Mouse (Mus musculus): ENCODE data around the gene Lrrc17.
A peak's percentile ranks its signal among the peaks of the same experiment; 100 is the strongest.

Gene Lrrc17

GRCm38 (mm10) chr5:21543409-21544201 is at the start of gene Lrrc17:
TSS of gene Lrrc17 (plus strand) at chr5:21543559.
- no peak for DNase-seq (ENCODE audit: low spot score in 2 of 2)

DNA sequence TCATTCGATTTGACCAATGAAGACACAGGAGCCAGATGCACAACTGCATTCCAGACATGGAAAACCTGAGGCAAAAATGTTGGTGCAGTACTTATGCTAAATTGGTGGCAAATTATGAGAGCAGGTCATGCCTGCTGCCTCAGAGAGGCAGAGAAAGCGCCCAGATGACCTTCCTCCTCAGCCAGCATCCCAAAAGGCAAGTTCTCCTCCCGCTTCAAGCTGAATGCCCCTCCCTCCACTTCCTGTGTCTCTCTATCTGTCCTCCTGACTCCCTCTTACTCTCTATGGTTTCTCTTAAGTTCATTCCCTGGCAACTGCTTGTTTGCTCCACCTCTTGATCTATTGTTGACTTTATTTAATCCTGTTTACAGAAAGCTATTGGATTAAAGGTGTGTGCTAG is 48.6 kb upstream of the Lrrc17 start:
- no peak for DNase-seq (ENCODE audit: low spot score in 2 of 2)

GRCm38 (mm10) chr5:21496321-21496720 is 47.0 kb upstream of the Lrrc17 start:
- DNase-seq (ENCODE audit: low spot score in 2 of 2): no peak

DNA sequence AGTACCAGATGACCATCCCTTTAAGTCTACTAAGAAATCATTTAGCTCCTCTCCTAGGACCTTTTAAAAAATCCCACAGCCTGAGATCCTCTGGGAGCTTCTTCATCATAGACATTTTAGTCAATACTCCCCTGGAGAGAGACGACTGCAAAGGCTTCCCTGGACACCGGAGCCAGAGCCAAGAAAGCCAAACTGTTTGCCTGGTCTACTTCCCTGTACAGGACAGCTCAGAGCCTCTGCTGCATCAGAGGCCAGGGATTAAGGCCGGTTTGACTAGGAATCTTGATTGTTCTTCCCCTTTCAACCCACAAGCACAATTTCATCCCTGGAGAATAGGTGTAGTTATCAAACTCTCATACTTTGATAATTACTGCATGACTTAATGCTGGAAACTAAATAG is 46.5 kb upstream of the Lrrc17 start:
- peak in 1 of 2 experiments; percentile 11 for DNase-seq (ENCODE audit: low spot score in 2 of 2)

DNA sequence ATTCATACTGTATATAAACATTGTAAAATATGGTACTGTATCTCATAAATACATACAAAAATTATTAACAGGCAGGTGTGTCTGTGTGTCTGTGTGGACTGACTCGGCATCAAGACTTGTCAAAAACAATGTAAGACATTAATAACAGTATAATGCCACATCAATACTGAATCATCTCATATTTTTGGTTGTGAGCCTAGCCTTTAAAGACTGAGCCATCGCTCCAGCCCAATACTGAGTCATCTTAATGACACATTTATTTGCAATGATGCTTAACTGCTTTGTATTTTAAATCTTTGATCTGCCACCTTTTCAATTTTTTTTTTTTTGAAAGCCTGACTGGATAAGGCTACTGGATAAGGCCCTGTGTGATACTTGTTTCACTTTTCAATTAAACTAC is 44.9 kb upstream of the Lrrc17 start:
- no peak for DNase-seq (ENCODE audit: low spot score in 2 of 2)

DNA sequence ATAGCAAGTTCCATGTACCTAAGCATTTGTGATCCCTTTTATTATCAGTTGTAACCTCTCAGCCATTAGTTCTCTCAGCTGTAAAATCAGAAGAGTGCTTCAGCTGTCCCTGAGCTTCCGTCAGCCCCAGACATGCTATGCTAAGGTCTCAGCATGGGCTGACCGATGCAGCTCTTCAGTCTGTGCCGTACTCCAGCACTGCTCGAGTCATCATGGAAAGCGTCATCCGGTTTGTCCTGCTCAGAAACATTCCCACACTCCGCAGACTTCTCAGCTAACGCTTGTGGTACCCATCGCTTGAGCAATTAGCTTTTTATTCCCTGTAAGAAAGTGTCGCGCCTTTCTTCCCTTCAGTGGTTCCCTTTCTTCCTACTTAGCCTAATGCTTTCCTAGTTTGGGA is 44.4 kb upstream of the Lrrc17 start:
- no peak for DNase-seq (ENCODE audit: low spot score in 2 of 2)

GRCm38 (mm10) chr5:21500133-21500532 is 43.2 kb upstream of the Lrrc17 start:
- no peak for DNase-seq (ENCODE audit: low spot score in 2 of 2)

- no peak for DNase-seq (ENCODE audit: low spot score in 2 of 2)
Measured at GRCm38 (mm10) chr5:21500941-21501340, 42.4 kb upstream of the Lrrc17 start.

GRCm38 (mm10) chr5:21502936-21503610 is 40.3 kb upstream of the Lrrc17 start:
- DNase-seq (ENCODE audit: low spot score in 2 of 2): no peak

GRCm38 (mm10) chr5:21505159-21505558 is 38.2 kb upstream of the Lrrc17 start:
- DNase-seq (ENCODE audit: low spot score in 2 of 2): no peak

DNA sequence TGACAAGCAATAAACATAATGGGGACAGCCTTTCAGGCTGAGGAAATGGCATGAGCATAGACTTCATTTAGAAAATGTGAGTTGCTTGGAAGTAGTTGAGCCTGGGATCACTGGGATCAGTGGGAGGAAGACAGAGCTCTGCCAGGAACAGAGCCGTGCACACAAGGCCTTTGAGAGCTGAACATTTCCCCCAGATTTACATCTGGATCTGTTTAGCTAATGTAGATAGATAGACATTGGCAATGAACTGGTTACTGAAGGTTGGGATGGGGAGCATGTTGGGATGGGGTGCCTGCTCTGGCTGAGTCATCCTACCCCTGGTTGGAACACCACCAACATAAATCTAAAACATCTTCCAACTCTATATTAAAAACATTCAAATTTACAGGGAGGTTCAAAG is 36.5 kb upstream of the Lrrc17 start:
- no peak for DNase-seq (ENCODE audit: low spot score in 2 of 2)

DNA sequence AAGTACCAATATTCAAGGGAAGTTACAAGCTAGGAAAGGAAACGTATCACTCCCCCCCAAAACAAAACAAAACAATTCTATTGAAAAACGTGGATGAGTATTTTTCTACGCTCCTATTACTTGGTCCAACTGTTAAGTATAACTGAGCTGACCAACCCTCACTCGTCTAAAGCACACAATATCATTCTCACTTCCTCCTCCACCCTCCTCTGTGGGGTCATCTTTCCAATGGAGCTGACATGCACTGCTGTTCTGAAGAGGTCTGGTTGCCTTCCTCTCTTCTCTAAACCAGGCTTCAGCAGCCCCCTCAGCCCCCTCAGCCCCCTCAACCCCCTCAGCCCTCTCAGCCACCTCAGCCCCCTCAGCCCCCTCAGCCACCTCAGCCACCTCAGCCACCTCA is 33.6 kb upstream of the Lrrc17 start:
- DNase-seq (ENCODE audit: low spot score in 2 of 2): no peak

DNA sequence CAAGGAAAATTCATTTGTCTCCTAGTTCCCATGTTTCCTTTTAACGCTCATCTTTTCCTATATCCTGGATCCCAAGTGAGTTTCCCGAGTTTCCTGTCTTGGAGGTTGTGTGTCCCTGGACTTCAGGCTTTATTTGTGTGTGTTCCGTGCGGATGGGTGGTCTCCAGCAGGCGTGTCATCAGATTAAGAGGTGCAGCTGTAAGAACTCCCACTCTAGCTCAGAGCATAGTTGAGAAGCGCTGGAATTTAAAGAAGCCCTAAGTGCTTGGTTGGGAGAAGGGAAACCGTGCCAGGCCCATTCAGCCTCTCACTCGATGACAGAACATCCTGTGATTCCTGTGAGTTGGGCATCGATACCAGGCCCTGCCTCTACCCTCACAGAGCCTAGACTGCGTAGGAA is 30.0 kb upstream of the Lrrc17 start:
- DNase-seq (ENCODE audit: low spot score in 2 of 2): no peak

DNA sequence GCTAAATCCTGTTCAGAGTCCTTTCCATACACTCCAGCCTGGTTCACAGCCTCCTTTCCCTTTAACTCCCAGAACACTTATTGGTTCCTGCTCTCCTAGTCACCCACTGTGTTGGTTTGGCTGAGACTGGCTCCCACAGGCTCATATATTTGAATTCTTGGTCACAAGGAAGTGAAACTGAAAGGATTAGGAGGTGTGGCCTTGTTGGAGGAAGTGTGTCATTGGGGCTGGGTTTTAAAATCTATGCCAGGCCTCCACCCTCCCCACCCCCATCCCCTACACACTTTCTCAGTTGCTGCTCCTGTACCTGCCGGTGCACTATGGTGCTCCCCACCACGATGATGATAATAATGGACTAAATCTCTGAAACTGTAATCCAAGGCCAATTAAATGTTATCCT is 25.8 kb upstream of the Lrrc17 start:
- DNase-seq (ENCODE audit: low spot score in 2 of 2): no peak

DNA sequence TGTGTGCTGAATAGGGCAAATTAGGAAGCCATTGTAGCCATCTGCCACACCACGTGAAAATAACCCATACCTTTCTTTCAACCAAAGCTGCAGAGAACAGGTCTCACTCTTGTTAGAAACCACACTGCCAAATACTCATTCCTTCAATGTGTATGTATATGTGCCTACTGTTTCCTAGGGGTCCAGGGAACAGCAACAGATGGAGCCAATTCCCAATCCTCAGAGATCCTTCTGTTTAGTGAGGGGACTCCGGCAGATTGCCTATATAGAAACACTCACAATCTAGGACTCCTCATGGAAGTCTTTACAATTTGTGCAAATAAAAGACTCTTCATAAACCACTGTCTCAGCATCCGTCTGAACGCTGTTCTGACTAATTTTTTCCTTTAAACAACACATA is 25.2 kb upstream of the Lrrc17 start:
- no peak for DNase-seq (ENCODE audit: low spot score in 2 of 2)

- no peak for DNase-seq (ENCODE audit: low spot score in 2 of 2)
Measured at GRCm38 (mm10) chr5:21519166-21519565, 24.2 kb upstream of the Lrrc17 start.

DNA sequence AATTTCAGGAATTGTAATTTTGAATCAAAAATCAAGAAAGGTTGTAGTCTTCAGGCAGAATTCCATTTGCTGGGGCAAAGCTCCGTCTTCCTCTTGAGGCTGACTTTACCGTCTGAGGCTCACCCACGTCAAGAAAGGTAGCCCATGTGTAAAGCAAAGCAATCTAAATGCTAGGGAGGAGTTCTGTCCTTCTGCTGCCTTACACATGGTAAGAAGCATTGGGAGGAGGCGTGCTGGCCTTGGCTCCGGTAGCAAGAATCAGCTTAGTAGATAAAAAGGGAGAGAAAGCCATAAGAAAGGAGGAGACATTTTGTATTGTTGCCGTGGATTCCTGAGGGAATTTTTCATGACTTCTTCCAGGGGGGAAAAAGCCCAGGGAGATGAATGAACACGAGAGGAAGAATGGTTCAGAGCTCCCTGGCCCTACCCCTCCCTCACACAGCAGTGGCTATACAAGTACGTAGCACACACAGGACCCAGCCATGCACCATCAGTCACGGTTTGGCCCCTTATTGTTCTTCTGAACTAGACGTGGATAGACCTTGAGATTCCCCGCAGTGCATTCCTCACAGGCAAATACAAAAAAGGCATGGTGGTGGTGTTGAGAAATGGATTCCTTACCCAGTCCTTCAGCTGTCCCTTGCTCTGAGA is 16.4 kb upstream of the Lrrc17 start:
- DNase-seq (ENCODE audit: low spot score in 2 of 2): no peak

GRCm38 (mm10) chr5:21527488-21527911 is 15.9 kb upstream of the Lrrc17 start:
- DNase-seq (ENCODE audit: low spot score in 2 of 2): peak in 1 of 2 experiments; percentile 48

DNA sequence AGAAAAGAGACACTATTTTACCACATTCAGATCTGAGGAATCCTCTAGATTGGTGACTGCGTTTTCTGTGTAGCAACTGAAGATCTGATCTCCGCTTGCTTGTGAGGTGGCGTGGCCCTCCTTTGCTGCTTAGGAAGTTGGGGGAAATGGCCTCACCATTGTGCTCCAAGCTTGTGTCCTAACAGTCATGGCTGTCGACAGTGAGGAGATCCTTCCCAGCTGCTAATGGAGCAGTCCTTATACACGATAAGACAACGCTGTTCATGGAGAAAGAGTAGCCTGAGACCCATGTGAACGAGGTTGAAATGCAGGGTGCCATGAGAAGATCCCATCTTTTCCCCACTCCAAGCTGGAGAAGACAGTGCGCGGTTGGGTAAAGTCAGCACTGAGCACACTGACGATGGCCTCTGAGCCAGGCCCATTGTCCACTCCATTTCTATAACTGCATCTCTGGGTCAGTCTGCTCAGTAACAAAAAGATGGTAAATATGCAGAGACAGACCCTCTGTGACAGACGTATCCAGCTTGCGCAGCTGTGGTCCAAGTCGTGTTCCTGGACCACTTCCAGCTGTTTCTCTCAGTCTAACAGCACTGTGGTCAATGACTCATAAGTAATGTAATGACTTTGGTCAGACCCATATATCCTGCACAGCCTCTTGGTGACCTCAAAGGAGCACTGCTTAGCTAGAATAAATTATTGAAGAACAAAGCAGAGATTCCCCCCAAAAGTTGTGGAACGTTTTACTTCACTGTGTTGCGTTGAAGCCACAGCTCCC is 15.1 kb upstream of the Lrrc17 start:
- DNase-seq (ENCODE audit: low spot score in 2 of 2): no peak

DNA sequence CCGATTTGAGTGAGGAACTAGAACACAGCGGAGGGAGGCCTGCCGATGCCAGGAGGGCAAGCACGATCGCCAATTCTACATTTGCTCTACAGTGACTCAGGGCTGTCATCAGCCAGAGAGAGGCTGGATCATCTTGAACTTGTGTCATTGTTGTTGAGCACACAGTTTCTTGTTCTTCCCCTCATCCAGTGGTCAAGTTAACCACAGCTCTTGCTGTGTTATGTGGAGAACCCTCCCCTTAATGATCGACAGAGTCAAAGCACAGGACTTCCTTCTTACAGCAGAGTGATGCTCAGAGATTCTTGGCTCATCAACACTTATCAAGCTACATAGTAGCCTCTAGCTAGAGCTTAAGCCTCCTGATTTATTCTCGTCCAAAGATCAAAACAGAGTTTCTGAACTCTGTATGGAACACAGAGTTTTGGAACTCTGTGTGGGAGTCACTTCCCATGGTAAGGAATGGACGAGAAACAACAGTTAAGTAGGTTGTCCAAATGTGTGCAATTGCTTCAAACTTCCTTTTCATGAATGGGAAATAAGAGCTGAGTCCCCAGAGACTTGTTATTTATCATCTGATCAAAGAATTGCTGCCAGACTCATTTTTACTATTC is 14.1 kb upstream of the Lrrc17 start:
- DNase-seq (ENCODE audit: low spot score in 2 of 2): no peak

DNA sequence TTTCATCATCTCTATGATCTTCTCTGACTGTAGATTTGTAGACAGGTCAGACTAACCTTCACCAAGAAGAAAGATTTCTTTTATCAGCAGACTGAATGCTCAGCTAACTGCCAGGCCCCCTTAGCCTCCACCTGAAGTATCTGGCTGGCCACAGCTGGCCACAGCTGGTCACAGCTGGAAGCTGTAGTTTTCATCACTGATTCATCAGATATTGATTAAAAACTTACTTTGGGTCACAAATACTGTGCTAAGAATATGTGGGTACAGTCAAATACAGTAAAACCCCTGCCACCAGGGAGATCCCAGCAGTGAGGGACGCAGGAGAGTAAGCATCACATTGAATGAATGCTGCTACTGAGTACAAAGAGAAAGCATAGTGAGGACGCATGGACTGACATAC is 11.2 kb upstream of the Lrrc17 start:
- no peak for DNase-seq (ENCODE audit: low spot score in 2 of 2)

DNA sequence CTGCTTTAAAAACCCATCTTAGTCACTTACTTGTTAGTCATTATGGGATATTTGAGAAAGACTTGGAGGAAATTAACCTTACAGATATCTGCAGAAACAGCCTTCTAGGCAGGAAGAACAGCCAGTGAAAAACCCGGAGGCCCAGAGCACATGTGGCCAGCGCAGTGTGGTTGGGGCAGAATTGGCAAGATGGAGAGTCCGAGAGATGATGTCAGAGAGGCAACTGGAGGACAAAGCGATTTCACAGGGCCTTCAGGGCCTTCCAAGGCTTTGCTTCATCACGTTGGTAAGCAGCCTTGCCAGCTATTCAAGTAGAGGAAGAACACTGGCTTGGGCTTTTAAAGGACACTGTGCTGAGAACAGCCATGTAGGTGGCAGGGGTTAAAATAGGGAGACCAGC is 10.4 kb upstream of the Lrrc17 start:
- no peak for DNase-seq (ENCODE audit: low spot score in 2 of 2)
